In the genomic region with DNA sequence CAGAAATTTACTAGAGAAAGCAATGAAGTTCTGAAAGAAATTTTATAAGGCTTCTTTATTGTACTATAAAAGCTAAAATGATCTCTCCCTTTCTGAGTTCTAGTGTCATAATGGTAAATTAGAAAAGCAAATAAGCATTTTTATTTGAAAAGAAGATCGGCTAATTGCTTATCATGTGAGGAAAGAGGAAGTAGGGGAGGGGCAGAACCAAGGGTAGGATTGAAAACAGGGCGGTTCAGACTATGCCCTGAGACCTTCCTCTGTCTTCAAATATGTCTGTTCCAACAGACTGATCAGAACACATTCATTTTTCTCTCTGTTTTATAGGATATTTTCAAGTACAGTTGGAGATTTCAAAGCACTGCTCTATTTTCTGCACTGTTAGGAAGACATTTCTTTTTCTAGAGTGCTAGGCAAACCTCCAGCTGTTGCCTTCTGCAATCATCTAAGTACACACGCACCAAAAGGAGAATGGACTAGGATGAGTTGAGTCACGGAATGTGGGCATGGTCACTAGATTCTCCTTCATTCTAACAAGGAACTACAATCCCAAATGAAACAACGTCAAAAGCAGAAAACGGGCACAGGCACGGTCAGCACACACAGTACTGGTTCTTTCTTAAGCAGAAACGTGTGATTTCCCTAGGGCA, we compare ENCODE assay signal across 11 mouse cellular contexts.
"Had no signal": no experiment of that assay in that cellular context is flagged by ENCODE, and none has a peak within 500 bp of the region (broad histone marks: within the 10 kb centered on the region; RNA-seq: fewer than 3 reads in every experiment).

No protein-coding gene starts in this region.

- ATAC-seq: intestine, postnatal 0 days; liver, postnatal 0 days; midbrain, embryonic 16.5 days had no signal

- DNase-seq: kidney, adult 8-10 months; kidney, postnatal 25 days; liver; liver, embryonic 13.5 days; liver, postnatal 0 days; lung, postnatal 14 days; retina, postnatal 1 day; thymus, adult 18-20 months; thymus, postnatal 25 days had no signal
